Mouse (Mus musculus) layer of hippocampus, adult 18-20 months (tissue): ENCODE measurements around the gene Tfap4. TPM values are rescaled to one million over a fixed set of nuclear protein-coding genes. Genes with fewer than 3 reads are reported as not detected.
A peak's percentile ranks its signal among the peaks of the same experiment; 100 is the strongest.
"Not testable (repeated sequence)": the region's sequence is repeated elsewhere in the genome, so short reads cannot be mapped to it uniquely, and the experiment has no call there.

Source experiments
- DNase-seq, 2 experiments: peaks; one replicate each; pipeline ENCODE4 v3.0.0; 2022; ENCODE audit warnings: low spot score in 2 of 2
- total RNA-seq, 2 experiments: library from RNA; stranded (reverse); gene quantifications; 2 replicates each; pipeline ENCODE4 v1.2.3; 2021

Gene Tfap4
- total RNA-seq, 2 experiments from 2014 or later, result 5.3 TPM

DNA sequence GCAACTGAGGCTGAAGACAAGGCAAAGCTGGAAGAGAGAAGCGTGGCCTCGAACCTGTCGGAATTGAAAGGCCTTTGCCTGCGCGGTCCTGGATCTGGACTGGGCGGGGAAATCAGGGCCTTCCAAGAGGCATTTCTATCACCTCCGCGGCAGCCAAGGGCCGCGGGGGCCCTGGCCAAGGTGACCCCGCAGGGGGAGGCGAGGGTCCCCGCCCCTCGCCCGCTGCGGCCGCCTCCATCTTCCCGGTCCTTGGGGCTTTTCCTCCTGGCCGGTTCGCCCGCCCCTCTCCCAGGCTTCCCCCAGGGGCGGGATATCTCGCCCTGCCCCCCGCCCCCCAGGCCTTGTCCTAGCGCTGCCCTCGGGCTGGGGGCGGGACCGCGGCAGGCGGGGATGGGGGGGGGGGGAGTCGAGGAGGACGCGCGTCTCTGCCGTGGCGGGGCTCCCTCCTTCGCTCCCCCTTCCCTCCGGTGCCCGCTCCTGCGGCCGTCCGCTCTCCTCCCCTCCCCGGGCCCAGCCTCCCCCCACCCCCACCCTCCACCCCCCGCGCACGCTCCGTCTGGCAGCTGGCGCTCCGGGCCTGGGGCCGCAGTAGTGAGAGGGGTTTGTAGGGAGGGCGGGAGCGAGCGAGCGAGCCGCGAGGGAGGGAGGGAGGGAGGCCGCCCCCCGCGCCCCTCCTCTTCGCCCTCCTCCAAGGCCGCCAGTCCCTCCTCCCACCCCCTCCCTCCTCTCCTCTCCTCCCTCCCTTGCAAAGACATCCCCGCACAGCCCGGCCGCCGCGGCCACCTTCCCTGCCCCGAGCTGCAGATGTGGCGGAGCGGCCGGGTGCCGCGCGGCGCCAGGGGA lies 34.5 kb upstream of the Tfap4 start, which contains the start of gene Glis2:
Gene Glis2, plus strand, starts transcription at position 743 of the 843 bp plus-strand sequence.
- no peak for DNase-seq

DNA sequence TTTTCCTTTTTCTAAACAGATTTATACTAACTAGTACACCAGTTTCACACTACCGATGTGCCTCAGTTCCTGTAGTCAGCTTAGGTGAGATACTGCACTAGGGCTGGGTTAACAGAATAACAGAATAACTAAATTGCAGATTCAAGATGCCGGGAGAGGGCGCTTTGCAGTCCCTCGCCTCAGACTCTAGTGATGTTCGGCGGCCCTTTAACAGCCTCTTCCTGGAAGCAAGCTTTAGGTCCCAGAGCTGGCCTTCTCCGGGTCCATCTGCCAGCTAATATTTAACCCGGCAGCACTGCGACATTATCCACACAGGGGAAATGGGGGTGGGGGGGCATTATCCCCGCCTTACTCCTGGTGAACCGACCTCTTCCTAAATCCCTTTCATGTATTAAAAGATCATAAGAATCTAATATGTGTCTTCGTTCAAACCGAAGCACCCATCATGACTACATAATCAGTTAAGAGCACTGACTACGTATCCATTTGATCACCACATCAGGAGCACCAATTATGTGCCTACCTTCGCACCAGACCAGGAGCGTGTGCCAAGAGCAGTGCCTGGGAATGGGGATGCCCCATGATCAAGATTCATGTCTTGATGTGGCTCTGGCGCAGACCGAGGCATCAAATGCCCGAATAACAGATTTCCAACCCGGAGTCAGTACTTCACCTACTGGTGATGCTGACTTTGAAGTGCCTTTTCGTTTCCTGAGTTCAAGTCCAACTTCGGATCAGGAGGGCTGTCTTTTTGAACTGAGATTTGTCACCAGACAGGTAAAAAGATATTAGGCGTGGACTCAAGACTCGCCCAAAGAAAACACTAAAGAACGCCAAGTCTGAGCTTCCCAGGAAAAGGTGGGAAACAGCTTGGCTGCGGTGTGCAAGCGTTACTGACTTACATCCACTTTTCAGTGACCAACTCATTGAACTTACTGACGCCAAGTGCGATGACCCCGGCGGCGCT lies 33.5 kb upstream of the Tfap4 start:
- DNase-seq, result peak in 1 of 2 experiments; percentile 69

DNA sequence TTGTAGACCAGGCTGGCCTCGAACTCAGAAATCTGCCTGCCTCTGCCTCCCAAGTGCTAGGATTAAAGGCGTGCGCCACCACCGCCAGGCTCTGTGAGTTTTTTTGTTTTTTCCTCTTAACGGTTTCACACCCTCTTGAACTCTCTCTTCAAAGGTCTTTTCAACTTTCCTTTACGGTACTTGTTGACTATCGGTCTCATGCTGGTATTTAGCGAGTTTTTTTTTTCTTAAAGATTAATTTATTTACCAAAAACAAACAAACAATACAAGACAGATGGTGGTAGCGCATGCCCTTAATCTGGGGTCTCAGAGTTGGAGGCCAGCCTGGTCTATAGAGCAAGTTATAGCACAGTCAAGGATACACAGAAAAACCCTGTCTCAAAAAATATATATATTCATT lies 30.6 kb upstream of the Tfap4 start:
- no peak for DNase-seq

DNA sequence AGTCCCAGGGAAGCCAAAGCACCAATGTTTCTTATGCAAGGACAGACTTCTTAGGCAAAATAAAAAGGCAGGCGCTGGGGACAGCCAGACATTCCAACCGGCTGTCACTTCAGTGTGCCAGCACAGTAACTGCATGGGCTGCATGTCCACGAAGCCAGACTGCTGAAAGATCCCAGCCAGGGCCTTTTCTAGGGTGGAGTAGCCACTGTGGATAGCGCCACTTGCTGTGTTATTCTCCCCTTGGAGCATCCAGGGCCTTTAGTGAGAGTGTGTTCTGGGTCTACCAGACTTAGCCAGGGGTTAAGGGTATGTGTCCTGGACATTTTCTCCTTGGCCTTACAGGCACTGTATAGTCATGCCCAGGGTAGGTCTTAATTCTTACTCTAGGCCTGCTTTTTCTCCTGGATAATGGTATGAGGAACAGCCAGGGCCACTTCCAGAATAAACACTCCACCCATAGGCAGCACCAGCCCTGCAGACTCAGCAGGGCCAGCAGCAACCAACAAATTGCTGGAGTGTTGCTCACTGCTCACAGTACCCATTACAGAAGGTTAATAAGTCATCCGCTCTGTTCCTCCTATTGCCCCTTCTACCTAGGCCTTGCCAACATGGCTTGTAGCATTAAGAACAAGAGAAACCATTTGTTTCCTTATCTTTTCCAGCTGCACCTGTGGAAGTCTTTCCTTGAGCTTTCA lies 28.0 kb upstream of the Tfap4 start:
- DNase-seq, result no peak

DNA sequence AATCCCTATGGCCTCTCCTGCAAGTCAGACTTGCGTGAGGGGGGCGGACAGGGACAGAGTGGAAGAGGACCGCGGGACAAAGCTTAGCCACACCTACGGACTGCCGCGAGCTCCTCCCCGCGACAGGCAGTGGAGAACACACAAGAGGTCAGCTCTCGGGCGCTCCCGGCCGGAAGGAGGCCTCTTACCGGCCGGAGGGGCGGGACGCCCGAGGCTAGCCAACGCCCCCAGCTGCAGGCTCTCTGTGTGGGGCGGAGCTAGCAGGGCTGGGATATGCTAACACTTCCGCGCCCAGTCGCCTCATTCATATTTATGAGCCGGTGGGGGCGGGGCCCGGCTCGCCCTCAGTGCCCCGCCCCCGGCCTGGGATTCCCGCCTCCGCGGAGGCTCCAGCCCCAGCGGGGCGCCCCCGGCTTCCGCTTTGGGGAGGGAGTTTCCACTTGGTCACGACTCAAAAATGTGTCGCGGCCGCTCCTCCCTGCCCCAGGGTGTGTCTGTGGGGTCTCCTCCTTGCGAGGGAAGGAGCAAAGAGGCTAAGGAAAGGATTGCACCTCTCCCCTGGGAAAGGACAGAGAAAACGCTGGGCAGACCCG lies 27.0 kb upstream of the Tfap4 start:
- peak; percentile 72 to 87 for DNase-seq

DNA sequence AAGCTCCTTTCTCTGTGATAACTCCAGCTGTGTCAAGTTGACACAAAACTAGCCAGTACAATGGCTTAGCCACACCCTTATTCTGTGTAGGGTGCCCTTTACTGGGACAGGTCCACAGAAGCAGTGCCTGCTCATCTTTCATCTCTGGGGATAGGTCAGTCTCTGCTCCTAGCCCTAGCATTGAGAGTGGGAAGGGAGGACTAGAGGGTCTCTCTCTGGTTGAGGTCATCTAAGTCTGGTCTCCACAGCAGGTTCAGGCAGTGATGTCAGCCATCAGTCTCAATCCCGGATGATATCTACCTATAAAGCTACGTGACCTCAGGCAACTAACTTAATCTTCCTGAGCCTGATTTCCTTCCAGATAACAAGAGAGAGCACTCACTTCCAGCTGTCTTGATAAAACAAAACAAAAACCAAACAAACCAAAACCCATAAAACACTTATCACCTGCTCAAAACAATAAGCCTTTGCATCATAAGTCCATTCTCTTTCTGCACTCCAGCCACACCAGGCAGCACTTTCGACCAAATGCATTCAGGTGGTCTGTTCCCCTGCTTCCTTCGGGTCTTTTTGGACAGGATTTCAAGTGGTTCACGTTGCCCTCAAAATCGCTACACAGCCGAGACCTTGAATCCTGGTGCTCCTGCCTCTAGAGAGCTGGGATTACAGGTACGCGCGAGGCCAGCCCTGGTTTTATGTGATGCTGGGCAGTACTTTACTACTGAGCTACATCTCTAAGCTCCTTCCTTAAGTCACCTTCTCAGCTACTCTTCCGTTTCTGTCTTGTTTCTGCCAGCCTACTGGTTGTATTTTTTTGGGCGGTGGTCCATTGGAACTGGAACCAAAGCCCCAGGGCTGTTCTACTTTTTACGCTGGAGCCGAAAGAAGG lies 26.2 kb upstream of the Tfap4 start:
- DNase-seq, result no peak

DNA sequence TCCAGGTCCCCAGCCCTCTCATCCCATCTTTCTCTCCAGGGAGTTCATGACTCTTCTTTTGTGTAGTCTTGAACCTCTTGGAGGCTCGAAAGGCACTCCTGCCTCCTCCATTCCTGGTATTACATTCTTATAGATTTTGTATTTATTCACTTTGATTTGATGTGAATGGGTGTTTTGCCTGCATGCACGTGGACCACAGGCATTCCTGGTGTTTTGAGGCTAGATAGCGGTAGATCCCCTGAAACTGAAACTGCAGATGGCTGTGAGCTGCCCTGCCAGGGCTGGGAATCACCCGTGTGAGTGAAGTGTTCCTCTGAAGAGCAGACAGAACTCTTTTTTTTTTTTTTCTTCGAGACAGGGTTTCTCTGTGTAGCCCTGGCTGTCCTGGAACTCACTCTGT lies 24.8 kb upstream of the Tfap4 start:
- no peak for DNase-seq

DNA sequence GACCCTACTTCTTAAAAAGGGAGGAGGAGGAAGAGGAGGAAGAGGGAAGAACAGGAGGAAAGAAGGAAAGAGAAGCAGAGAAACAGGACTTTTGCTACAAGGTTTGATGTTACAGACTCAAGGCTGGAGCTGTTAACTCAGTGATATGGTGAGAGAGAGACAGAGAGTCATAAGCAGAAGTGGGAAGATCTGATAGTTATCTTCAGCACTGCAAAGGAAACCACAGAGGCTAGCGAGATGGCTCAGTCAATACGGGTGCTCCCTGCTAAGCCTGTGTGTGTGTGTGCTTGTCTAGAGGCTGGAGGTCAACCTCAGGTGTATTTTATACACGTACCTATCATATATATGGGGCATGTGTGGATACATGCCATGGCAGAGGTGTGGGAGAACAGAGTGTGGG lies 24.2 kb upstream of the Tfap4 start:
- DNase-seq, result no peak

DNA sequence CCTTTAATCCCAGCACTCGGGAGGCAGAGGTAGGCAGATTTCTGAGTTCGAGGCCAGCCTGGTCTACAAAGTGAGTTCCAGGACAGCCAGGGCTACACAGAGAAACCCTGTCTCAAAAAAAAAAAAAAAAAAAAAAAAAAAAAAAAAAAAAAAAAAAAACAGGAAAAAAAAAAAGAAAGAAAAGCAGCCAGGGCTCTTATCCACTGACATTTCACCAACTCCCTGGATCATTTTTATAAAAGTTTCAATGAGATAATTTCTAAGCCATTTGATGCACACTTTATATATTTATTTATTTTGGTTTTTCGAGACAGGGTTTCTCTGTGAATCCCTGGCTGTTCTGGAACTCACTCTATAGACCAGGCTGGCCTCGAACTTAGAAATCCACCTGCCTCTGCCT lies 21.5 kb upstream of the Tfap4 start:
- not testable (repeated sequence) for DNase-seq

DNA sequence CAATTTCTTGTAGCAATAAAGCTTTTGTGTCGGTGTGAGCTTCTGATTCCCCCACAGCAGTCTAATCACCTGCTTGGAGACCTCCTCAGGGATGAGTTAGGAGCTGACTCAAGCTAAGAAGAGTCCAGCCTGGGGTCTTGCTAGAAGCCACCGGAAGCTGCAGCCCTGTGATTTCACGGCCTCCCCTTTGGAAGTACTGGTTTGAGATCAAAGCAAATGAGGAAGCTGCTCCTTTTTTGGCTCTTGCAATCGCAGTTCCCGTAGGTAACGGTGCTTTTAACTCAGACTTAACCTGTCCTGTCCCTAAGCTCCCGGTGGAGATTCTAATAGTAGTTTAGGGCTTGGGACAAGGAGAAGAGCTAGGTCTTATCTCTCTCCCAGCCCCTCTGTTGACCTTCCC lies 19.0 kb upstream of the Tfap4 start:
- no peak for DNase-seq

DNA sequence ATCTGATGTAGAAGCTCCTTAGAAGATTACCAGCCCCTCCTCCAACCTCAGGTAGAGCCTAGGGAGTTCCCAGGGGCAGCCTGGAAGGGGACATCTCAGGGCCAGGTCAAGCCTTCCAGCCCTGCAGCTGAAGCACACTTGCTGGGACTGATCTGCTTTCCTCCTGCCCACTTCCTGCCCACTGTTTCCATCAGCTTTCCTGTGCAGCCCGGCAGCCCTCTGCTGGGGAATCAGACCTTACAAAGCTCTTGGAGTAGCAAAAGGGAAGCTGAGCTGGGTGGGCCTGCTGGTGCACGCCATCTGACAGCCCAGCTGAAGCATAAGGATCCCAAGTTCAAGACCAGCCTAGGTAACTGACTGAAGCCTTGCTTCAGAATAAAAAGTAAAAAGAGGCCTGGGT lies 17.2 kb upstream of the Tfap4 start:
- DNase-seq, result no peak

DNA sequence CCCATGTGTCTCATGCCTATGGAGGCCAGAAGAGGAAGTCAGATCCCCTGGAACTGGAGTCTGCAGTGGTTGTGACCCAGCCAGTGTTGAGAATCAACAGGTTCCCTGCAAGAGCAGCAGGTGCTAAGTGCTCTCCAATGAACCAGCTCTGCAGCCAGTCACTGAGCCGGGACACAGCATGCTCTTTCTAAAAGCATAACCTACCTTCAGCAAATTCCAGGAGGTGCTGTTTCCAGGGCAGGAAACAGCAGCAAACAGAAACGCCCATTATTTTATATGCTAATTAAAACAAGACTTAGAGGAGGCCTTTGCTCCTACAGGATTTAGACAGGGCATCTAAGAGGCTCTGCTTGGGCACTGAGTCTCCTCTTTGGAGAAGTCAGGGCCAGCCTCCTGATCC lies 16.4 kb upstream of the Tfap4 start:
- no peak for DNase-seq

DNA sequence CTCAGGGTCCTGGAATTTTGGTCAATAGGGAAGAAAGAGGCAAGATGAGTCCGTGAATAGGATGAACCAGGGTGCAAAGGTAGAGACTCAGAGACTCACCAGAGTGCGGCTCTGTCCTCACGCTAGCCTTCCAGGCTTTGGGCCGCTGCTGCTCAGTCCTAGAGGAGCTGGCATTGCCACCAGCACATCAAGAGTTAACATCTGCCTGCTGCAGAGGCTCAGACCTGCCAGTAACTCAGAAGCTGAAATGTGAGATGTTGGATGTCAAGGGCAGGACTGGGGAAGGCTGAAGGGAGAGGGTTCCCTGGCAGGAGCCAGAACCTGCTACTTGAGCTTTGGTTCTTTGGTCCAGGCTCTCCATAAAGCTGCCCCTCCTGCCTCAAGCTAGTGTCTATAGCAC lies 11.1 kb upstream of the Tfap4 start:
- no peak for DNase-seq

DNA sequence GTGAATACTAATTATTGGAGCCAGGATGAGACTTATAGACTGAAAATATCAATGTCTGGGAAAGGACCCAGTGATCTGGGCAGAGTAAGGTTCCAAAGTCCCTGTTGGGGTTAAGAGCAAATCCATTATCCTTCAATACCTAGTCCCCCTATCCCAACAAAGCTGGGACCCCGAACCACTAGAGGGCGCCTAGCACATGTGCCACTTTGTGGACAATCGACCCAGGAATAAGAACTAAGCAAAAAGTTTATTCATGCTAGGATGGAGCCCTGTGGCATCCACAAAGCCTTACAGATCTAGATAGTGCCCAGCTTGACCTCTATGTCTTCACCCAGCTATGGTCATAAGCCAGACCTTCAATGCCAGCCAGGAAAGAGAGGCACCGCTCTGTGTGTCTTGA lies 8.3 kb upstream of the Tfap4 start:
- DNase-seq, result peak; percentile 53 to 81

DNA sequence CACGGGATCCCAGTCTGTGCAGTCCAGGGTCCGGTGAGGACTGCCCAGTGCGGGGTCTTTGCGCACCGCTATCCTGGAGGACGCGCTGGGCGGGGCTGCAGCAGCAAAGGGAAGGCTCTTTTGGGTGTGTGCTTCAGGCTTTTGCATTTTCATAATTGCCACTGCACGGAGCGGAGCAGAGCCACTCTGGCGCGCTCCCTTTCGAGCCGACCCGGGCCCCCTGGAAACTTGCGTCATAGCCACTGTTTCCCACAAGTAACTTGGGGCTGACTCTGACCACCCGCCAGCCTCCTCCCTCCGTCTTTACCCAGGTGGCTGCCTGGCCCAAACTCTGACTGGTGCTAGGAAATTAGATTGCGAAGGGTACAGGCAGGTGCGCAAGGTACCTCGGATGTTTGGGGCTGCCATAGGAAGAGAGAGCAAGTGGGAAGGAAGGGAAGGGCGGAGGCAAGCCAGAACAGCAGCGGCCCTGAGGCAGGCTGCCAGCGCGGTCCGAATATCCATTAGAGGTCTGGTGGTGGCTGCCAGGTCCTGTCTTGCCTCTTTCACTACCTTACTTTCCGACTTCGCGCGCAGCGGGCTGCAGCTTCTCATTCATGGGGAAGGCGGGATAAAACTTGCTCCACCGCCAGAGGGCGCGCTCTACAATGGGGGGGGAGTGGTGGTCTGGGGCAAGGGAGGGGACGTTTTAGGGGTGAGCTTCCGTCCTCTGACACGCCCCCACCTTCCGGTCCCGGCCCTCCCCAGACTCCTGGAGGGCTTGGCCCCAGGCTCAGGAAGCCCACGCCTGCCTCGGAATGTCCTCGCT lies 695 bp upstream of the Tfap4 start:
- peak in 1 of 2 experiments; percentile 46 for DNase-seq

DNA sequence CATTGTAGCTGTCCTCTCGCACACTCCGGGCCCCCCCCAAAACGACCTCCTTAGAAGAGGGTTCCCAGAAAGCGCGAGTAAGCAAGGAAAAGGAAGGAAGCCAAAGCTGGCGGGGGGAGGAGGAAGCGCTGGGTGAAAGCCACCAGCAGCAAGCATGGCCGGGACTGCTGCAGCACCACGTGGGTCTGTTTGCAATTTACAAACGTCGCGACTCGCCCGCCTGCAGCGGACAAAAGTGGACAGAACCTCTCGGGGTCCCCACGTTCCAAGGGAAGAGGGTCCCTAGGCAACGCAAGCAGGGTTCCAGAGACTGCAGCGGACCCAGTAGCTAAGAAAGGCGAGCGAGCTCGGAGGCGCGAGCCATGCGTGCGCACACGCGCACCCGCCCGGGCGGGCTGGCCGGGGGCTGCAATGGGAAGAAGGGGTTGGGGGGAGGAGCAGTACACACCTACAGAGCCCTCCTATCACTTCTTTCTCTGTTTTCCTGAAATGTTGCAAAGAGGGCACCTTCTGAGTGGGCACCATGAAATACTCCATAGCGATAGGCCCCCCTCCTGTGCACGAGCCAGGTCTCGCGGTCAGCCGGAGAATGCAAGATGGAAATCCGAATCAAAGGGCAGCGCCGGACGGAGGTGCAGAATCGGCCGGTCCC lies 548 bp downstream of the Tfap4 start:
- peak; percentile 46 to 74 for DNase-seq

DNA sequence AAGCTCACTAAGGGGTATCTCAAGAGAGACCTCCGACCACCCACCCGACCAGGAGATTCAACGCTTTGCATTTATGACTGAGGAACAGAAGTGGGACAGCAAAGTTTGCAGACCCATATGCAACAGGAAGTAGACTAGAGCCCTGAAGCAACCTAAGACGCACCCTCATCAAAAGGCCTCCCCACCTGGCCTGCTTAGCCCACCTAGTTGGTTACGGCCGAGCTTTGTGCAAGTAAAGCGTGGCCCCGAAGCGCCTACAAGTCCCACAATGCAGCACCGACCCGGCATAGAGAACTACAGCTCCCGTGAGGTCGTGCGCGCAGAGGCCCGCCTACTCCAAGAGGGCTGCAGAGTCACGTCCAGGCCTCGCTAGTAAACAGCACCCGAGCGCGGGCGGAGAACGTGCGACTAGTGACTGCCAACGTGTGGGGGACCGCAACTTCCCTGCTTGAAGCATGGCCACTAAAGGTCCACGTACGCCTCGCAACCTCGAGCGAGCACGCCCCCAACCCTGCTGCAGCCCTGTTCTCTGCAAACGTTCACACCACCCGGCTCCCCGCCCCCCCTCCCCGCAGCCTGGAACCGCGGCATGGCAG lies 1.2 kb downstream of the Tfap4 start:
- DNase-seq, result peak; percentile 88 to 95

DNA sequence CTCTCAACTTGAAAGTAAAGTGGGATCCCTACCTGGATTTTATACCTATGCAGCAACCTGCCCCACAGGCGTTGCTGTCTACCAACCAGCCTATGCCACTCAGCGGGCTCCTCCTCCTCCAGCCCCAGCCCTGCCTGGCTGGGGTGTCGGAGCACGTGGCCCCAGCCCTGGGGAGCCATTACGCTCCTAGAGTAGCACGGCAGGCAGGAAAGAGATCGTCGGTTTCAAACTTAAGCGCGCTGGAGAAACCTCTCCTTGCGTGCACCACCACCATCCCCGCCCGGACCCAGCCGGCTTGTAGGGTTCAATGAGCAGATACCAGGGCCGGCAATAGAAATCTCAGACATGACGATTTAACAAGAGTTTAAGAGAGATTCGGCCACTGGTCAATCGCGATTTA lies 1.7 kb downstream of the Tfap4 start:
- peak; percentile 55 to 69 for DNase-seq
